Mouse (Mus musculus) G1E (cell line): ENCODE data around the gene Cep170b.
A peak's percentile ranks its signal among the peaks of the same experiment; 100 is the strongest.

Experiments used
- CTCF ChIP-seq: IDR thresholded peaks from 2 replicates; pipeline ENCODE4 v1.5.1; 2012; ENCODE audit warnings: low read depth, low read length, inconsistent platforms, mixed read lengths
- GATA2 ChIP-seq: IDR thresholded peaks from 2 replicates; pipeline ENCODE4 v1.6.1; 2012; ENCODE audit warnings: low read depth, low read length, inconsistent platforms, borderline replicate concordance
- POLR2AphosphoS5 ChIP-seq: IDR thresholded peaks from 2 replicates; pipeline ENCODE4 v1.6.1; 2012; ENCODE audit warnings: low read depth, low read length, inconsistent platforms; ENCODE audit not compliant: insufficient replicate concordance

DNA sequence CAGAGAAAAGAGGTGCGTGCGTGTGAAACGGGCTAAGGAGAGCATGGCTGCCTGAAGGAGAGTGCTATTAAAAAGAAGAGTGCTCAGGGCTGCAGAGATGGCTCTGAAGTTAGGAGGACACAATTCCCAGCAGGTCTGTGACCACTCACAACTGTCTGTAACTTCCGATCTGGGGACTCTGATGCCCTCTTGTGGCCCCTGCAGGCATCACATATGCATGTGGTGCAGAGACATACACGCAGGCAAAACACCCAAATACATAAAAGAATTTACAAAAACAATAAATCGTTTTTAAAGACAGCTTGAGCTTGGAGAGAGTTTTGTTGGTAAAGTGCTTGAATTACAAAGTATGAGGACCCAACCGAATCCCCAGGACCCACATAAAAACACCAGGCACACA is 3.1 kb upstream of the Cep170b start:
- TF ChIP-seq POLR2AphosphoS5 (no peak), CTCF (peak; percentile 67), GATA2 (no peak)
